ENCODE assay signal across 8 mouse cellular contexts in the genomic region with DNA sequence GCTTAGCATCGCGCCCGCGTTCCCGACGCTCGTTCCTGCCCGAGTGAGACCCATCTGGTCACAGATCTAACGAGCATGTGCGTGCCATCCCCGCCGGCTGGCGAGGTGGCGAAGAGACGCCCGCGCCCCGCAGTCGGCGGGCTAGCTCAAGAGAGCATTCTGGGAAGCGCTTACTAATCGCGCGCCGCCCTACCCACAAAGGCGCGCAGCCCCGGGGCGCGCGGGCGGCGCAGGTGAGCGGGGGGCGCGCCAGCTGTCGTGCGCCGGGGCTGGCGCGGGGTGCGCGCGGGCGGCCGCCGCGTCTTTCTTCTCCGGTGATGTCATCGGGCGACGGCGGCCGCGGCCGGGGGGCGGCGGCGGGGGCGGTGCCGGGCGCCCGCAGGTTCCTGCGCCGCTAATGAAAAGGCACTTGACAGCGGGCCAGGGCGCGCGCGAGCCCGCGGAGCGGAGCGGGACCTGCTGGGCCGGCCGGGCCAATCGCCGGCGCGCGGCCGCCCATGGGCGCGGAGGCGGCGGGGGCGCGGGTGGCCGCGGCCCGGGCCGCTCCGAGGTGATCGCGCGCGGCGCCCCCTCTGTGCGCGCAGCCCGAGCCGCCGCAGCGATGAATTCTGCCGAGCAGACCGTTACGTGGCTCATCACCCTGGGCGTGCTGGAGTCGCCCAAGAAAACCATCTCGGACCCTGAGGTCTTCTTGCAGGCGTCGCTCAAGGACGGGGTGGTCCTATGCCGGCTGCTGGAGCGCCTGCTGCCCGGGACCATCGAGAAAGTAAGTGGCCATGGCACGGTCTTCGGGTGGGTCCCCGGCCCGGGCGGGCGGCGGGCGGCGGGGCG. TPM values are rescaled to one million over a fixed set of nuclear protein-coding genes. Genes with fewer than 3 reads are reported as not detected.
A peak's percentile ranks its signal among the peaks of the same experiment; 100 is the strongest.
DNase-seq lines count a peak whose midpoint lies in the region; ATAC-seq and TF ChIP-seq lines count a peak whose summit lies in the region.

Gene Arhgef7, plus strand, starts transcription at position 71 of the 831 bp plus-strand sequence.

- DNase-seq in ES-CJ7 (ENCODE audit: low read depth, low spot score), result peak; percentile 63
- DNase-seq in brain, adult 2 months (ENCODE audit: low read depth, low spot score), result peak; percentile 95
- peak; percentile 75 for DNase-seq in forebrain, embryonic 10.5 days (ENCODE audit: extremely low spot score, low spot score)
- no peak for DNase-seq in kidney, postnatal 0 days (ENCODE audit: low spot score)
- DNase-seq in spleen, postnatal 14 days (ENCODE audit: low spot score in 2 of 2), result no peak

- ATAC-seq in heart, embryonic 13.5 days (ENCODE audit: extremely low read depth, insufficient number of reproducible peaks, low FRiP score, low TSS enrichment), result peak; percentile 74
- ATAC-seq in kidney, postnatal 0 days (replicated peaks; ENCODE audit: low FRiP score, low read depth), result peak; percentile 45
- ATAC-seq in limb, embryonic 15.5 days (ENCODE audit: insufficient number of reproducible peaks, low FRiP score, low TSS enrichment, low read depth), result peak; percentile 71
- ATAC-seq in monocyte, adult 5-6 weeks (replicated peaks; ENCODE audit: insufficient number of reproducible peaks, low FRiP score, low TSS enrichment, poor library complexity, severe bottlenecking), result no peak

- peaks cover 6% of the 10 kb centered on the region for H3K36me3 ChIP-seq in forebrain, embryonic 10.5 days (replicated peaks)
- no peaks in the 10 kb centered on the region for H3K36me3 ChIP-seq in heart, embryonic 13.5 days
- no peaks in the 10 kb centered on the region for H3K36me3 ChIP-seq in kidney, postnatal 0 days (ENCODE audit: insufficient read depth, low read length)
- H3K36me3 ChIP-seq in limb, embryonic 15.5 days, result no peaks in the 10 kb centered on the region

- H3K4me2 ChIP-seq in heart, embryonic 13.5 days, result peak within 1 kb of the TSS; percentile 86
- peak within 1 kb of the TSS; percentile 97 for H3K4me2 ChIP-seq in kidney, postnatal 0 days (ENCODE audit: low read length)
- H3K4me2 ChIP-seq in limb, embryonic 15.5 days, result peak within 1 kb of the TSS; percentile 96

- peak within 1 kb of the TSS; percentile 93 for H3K9ac ChIP-seq in heart, embryonic 13.5 days
- H3K9ac ChIP-seq in kidney, postnatal 0 days (ENCODE audit: low read depth, low read length), result peak within 1 kb of the TSS; percentile 40; the same call in 1 of the 2 replicates
- H3K9ac ChIP-seq in limb, embryonic 15.5 days, result peak within 1 kb of the TSS; percentile 69

- H3K27me3 ChIP-seq in forebrain, embryonic 10.5 days (ENCODE audit: poor library complexity, severe bottlenecking), result peaks cover 53% of the 10 kb centered on the region
- H3K27me3 ChIP-seq in heart, embryonic 13.5 days (replicated peaks), result peaks cover 68% of the 10 kb centered on the region
- peaks cover 37% of the 10 kb centered on the region for H3K27me3 ChIP-seq in kidney, postnatal 0 days (ENCODE audit: insufficient read depth, low read length)
- peaks cover 49% of the 10 kb centered on the region for H3K27me3 ChIP-seq in limb, embryonic 15.5 days

- peak within 1 kb of the TSS; percentile 80 for H3K4me3 ChIP-seq in forebrain, embryonic 10.5 days
- peak within 1 kb of the TSS; percentile 75 for H3K4me3 ChIP-seq in heart, embryonic 13.5 days
- peak within 1 kb of the TSS; percentile 59 for H3K4me3 ChIP-seq in kidney, postnatal 0 days (replicated peaks; ENCODE audit: low read depth, low read length)
- H3K4me3 ChIP-seq in limb, embryonic 15.5 days, result peak within 1 kb of the TSS; percentile 73

- peak within 1 kb of the TSS; percentile 98 for H3K27ac ChIP-seq in forebrain, embryonic 10.5 days
- peak within 1 kb of the TSS; percentile 94 for H3K27ac ChIP-seq in heart, embryonic 13.5 days (replicated peaks)
- no peak within 1 kb of the TSS for H3K27ac ChIP-seq in kidney, postnatal 0 days
- H3K27ac ChIP-seq in limb, embryonic 15.5 days, result peak within 1 kb of the TSS; percentile 83

- no peak for TF ChIP-seq CTCF in kidney, postnatal 0 days (IDR thresholded peaks at IDR 0.05; ENCODE audit: low read depth)

- under 1% methylated on average over 106 of the region's 127 CpGs for WGBS in forebrain, embryonic 10.5 days
- under 1% methylated on average over 113 of the region's 127 CpGs for WGBS in heart, embryonic 13.5 days
- under 1% methylated on average over 122 of the region's 127 CpGs for WGBS in kidney, postnatal 0 days
- under 1% methylated on average over 115 of the region's 127 CpGs for WGBS in limb, embryonic 15.5 days

- H3K9me3 ChIP-seq in forebrain, embryonic 10.5 days, result no peaks in the 10 kb centered on the region
- H3K9me3 ChIP-seq in heart, embryonic 13.5 days, result no peaks in the 10 kb centered on the region
- no peaks in the 10 kb centered on the region for H3K9me3 ChIP-seq in kidney, postnatal 0 days (replicated peaks; ENCODE audit: low read length)
- H3K9me3 ChIP-seq in limb, embryonic 15.5 days, result no peaks in the 10 kb centered on the region

- H3K4me1 ChIP-seq in forebrain, embryonic 10.5 days, result peaks cover 38% of the 10 kb centered on the region
- H3K4me1 ChIP-seq in heart, embryonic 13.5 days, result peaks cover 36% of the 10 kb centered on the region
- no peaks in the 10 kb centered on the region for H3K4me1 ChIP-seq in kidney, postnatal 0 days (replicated peaks; ENCODE audit: insufficient read depth, low read length)
- peaks cover 29% of the 10 kb centered on the region for H3K4me1 ChIP-seq in limb, embryonic 15.5 days

RNA-seq across cellular contexts. Expression of gene Arhgef7, which starts in this region (rescaled TPM):
- polyA plus RNA-seq in forebrain, embryonic 10.5 days (2016; fragmentation: Nextera tagmentation; extraction: Ambion mirVana), result 54.6 and 56.9 TPM in 2 replicates
- 44.8 and 45.8 TPM in 2 replicates for polyA plus RNA-seq in heart, embryonic 13.5 days (2015; fragmentation: Nextera tagmentation; extraction: Ambion mirVana)
- 27.3 and 29.0 TPM in 2 replicates for polyA plus RNA-seq in kidney, postnatal 0 days (2015; fragmentation: Nextera tagmentation; extraction: Ambion mirVana)
- 50.1 and 55.5 TPM in 2 replicates for polyA plus RNA-seq in limb, embryonic 15.5 days (2015; fragmentation: Nextera tagmentation; extraction: Ambion mirVana)
- 24.6 to 43.1 TPM (median 27.3 TPM) in 3 replicates for total RNA-seq in monocyte, adult 5-6 weeks (2017)

Comparison
In these comparisons a context has a peak if more than half of its experiments do, and no peak if none do; other contexts are left out.
1. DNase-seq: peak in ES-CJ7 (single experiment), brain, adult 2 months (single experiment) and forebrain, embryonic 10.5 days (single experiment); none in kidney, postnatal 0 days (single experiment) and spleen, postnatal 14 days (0 of 2).
2. H3K9ac ChIP-seq: peak in every context shown above with its lines; median percentile 93 in heart, embryonic 13.5 days; 69 in limb, embryonic 15.5 days; 40 in kidney, postnatal 0 days.
3. Peak in every context shown above with its lines, with median percentiles within 50 percentile points of each other: H3K4me3 ChIP-seq and H3K4me2 ChIP-seq.